Mouse (Mus musculus) left cerebral cortex, adult 8-10 months (tissue): ENCODE results near the gene Lamc3. TPM values are rescaled to one million over a fixed set of nuclear protein-coding genes. Genes with fewer than 3 reads are reported as not detected.

Source experiments
- DNase-seq, 2 experiments: peaks; one replicate each; pipeline ENCODE4 v3.0.0; 2022; ENCODE audit warnings: low spot score in 2 of 2
- total RNA-seq, 4 experiments: library from RNA; stranded (reverse); gene quantifications; 2 replicates each; pipeline ENCODE4 v1.2.4; 2022

The Lamc3 gene
- 1 to 10 TPM; 5.7 to 7.5 (median 6.6) TPM for total RNA-seq

DNA sequence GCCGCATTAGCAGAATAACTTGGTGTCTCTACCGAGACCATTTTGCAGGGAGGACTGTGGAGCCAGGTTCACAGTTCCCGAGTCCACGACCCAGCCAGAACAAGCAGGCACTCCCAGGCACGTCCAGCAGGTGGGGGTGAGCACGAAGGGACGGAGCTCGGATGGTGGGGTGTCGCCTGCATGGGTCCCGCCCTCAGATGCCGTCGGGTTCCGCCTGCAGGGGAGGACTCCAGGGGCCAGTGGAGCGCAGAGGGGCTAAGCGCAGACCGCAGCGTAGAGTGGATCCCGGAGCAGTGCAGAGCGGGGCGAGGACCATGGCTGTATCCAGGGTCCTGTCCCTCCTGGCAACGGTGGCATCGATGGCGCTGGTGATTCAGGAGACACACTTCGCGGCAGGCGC lies at the start of gene Lamc3:
Lamc3 (plus strand) TSS at position 262 of the 400 bp plus-strand sequence.
- DNase-seq = no peak

DNA sequence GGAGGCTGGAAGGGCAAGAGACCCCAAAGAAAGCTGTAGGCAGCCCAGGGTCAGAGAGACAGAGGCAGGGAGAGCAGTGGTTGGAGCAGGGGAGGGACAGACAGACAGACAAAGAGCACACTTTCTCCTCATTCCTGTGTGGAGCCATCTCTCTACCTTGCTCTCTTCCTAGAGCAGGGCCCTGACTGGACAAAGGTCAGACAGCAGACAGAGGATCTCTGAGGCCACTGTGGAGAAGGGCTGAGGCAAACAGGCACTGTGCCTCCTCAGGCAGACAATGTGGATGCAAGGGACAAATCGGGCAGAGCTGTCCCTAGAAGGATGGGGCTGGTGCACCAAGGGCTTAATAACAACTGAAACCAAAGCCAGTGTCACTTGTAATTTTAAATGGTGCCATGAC lies 48.2 kb upstream of the Lamc3 start:
- DNase-seq = no peak

DNA sequence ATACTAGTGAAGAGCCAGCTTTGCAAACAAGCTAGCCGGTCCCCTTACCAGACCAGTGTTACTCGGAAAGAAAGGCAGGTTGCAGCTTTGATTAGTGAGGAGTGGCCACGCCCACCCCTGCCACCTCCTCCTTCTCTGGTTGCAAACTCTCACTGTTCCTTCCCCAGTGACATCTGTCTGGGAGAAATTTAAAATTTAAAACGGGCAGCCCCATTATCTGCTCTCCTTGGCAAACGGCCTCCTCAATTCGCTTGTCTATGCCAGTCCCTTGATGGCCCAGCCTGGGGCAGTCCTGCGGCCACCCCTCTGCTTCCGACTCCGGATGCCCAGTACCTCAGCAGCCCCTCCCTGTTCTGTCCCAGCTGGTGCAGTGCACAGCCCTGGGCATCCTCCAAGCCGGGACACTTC lies 42.4 kb upstream of the Lamc3 start:
- no peak for DNase-seq

DNA sequence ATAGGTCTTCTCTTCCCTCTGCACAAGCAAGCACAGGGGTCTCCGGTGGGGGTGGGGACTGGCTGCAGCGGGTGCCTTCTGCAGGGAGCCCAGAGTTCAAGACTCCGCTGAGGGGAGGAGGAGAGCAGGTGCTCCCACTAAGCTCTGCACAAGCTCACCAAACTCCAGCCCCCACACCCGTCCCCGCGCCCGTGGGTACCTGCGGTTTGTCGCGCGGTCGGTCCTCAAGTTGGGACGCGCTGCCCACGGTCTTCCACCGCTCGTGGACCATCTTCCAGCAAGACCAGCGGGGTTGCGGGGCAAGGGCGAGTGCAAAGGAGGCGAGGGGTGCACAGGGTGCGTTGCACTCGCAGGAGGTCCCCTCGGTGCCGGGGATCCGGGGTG lies 41.6 kb upstream of the Lamc3 start:
- no peak for DNase-seq

DNA sequence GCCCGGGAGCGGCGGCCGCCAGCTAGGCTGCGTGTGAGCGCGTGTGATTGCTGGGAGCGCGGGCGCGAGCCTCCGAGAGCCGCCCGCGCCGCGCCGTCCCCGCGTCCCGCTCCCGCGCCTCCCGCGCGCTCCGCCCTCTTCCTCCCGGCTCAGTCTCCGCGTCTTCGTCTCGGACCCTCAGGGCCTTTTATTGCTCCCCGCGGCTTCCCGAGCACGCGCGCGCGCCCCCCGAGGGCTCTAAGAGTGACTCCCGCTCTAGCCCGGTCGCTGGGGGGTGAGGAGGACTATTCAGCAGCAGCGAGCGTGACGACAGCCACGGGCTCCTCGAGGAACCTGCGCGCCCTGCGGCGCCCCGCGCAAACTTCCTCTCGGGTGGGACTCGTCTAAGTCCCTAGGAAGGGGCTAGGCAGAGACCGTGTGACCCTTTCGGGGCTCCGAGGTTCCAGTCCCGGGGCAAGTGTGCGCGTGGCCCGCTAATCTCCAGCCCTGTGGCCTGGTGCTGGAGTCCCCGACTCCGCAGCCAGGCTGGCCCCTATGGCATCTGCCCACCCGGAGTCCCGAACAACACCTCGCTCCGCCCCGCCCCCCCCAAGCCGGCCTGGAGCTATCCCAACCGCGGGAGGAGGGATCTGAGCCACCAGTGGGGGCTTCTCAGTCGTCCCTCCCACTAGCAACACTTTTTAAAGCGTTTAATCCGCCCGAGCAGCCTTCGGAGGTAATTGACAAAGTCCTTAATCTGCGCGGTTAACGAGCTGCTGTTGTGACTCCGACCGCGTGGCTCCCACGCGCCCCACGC lies 41.0 kb upstream of the Lamc3 start, which contains the start of gene Fibcd1:
Fibcd1 (minus strand) TSS at position 110 of the 796 bp plus-strand sequence.
- no peak for DNase-seq

DNA sequence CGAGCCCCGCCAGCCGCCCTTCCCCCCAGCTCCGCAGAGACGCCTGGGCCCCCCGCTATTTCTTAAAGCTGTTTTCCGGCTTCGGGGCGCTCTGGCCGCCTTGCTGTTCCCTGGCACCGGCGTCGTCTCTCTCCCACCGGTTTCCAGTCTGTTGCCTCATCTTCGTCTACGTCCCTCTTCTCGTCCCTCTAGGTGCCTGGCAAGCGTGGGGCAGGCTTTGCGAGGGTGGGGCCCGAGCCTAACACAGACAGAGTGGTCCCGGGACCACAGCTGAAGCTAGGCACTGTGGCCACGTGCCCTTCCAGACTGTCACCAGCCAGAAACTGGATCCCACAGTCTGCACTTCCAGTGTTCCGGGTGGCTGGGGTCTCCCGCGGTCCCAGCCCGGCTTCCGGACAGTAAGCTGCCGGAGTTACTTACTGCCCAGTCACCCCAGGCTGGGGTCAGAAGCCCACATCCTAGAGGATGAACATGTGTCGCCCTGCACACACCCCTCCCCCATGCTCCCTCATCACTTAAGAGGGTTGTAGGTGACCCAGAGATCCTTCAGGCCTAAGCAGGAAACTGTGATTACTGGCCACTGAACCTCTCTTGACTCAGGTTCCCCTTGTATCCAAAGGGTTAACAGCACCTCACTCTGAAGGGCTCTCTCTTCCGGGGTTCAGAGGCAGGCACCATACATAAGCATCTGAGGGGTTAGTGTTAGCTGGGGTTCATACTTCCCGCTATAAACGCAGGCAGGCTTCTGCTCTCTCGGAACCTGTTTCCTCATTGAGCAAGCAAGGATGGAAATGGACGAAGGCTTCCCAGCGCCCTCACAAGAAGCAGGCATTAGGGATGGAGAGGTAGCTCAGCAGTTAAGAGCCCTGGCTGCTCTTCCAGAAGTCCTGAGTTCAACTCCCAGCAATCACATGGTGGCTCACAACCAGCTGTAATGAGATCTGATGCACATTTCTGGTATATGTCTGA lies 40.1 kb upstream of the Lamc3 start:
- DNase-seq = no peak

DNA sequence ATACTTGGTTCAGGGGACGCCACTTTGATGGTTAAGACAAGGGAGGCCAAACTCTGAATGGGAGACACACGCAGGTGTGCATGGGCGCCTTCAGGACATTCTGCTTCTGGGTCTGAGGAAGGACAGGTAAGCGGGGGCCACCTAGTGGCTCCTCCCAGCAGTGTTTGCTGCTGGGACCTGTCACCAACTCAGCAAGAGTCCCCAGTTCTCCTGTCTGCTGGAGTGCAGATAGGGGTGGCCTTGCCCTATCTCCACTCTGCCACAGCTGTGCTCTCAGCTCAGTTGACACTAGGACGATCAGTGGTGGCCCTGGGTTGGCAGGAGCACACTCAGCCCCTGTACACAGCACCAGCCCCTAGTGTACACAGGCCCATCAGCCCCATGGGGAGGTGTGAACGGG lies 39.2 kb upstream of the Lamc3 start:
- DNase-seq = no peak

DNA sequence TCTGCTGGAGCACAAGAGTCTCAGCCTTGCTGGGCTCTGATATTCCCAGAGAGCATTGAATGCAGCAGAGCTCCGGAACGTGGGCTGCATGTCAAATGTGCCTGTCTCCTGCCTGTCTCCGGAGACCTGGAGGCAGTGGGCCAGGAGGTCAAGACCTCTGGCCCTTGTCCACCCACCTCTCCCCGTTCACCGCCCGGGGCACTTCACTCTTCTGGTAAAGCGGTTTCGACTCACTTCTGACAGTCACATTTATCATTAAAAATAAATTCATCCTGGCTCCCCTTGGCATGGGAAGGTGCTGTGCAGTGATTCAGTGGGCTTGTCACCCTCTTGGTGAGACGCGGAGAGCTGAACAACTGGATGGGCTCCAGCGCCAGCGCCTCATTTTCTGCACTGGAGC lies 37.0 kb upstream of the Lamc3 start:
- DNase-seq = no peak

DNA sequence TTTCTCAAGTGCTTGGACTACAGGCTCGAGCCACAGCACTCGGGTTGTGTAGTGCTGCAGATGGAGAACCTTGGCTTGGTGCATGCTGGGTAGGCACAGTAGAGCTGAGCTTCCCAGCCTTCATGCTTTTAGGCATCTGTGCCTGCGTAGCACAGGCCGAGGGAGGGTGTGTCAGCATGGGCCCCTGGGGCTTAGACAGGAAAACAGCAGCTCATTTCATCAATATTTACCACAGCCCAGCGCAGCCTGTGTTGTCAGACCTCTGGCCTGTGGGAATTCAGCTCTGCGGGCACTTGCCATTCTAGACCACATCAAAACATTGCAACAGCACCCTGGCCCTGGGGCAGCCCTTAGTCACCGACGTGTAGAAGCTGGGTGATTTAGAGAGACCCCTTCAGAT lies 31.1 kb upstream of the Lamc3 start:
- no peak for DNase-seq

DNA sequence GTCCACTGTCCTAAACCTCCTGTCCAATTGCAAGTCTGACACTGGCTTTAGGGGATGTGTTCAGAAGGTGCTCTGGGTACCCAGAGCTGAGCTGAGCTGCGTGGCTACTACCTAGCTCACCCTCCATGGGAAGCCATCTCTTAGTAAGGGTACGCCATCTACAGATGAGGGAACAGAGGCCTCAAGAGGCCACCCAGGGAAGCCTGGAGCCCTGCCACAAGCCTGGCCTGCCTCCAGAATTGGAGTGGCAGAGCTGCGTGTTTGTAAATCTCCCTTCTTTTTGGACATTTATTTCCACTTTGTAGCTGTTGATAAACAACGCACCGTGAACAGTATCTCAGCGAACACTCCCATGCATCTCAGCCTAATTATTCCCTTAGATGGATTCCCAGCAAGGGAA lies 29.9 kb upstream of the Lamc3 start:
- DNase-seq = no peak

DNA sequence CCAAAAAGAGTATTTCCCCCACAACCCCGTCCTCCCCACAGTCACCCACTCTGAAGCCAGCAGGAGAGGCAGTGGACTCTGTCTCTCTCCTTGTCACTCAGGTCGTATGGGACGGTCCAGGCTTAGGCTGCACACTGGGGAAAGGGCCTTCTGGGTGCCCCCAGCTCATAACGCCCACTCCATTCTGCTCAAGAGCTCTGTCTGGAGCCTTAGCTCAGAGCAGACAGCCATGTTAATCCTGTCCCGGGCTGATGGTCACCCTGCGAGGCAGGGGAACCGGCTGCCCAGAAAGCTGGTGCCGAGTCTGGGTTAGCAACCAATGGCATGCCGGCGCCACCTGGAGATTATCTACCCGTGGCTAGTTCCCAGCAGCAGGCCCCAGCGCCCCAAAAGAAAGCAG lies 28.6 kb upstream of the Lamc3 start:
- DNase-seq = no peak

DNA sequence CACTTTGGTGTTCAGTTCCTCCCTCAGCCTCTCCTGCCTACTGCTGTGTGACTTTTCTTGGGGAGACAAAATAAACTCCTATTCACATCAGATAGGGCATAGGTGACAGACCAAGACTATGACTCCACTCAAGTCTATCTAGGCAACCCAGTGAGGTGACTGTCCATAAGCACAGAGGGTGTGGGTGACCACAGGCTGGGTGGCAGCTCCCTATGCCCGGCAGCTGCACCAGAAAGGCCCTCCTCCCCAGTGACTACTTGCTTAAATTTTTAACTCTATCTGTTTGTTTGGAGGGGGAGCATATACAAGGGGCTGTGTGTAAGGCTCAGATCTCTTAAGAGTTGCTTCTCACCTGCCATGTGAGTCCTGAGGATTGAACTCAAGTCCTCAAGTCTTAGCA lies 24.2 kb upstream of the Lamc3 start:
- DNase-seq = no peak

DNA sequence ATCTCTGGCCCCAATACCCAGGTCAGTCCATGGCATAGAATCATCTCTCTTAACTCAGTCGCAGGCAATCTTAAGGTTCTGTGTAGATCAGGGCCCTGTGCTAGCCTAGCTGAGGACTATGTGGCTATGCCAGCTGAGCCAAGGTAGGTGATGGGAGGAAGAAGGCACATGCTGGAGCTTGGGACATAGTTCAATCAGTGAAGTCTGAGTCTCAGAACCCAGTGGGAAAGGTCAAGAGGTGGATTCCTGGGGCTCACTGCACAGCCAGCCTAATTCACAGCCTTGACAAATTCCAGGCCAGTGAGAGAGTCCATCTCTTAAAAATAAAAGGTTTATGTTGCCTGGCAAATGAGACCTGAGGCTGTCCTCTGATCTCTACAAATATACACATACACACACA lies 23.3 kb upstream of the Lamc3 start:
- no peak for DNase-seq

DNA sequence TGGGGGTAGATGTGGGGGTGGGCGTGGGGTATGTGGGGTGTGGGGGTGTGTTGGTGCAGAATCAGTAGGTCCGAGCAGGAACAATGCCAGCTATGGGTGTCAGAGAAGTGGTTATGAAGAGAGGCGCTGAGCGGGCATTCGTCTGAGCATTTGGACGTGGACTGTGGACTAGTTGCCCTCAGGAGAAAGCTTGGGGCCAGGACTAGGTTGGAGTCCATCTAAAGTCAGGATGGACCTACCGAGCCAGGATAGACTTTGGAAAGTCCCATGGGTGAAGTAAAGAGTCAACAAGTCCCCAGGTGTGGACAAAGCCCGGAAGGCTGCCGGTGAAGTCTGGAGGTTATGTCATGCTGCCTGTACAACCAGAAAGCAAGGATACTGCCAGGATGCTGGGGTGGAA lies 22.2 kb upstream of the Lamc3 start:
- DNase-seq = no peak

DNA sequence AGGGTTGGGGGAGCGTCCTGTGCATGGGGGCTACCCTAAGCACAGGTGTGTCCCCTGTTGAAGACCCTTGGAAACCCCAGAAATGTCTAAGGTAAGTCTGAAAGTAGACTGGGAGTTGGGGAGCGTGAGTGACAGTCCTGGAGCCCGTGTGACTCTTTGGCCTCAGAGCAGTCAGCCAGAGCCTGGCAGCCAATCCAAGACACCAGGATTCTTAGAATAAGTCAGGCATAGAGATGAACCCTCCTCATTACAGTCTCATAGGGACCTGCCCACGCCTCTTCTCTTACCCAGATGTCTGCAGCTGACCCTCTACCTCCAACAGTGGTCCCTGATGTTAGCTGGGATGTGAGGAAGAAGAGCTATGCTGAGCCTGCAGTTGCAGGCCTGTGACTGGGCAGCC lies 21.8 kb upstream of the Lamc3 start:
- no peak for DNase-seq

DNA sequence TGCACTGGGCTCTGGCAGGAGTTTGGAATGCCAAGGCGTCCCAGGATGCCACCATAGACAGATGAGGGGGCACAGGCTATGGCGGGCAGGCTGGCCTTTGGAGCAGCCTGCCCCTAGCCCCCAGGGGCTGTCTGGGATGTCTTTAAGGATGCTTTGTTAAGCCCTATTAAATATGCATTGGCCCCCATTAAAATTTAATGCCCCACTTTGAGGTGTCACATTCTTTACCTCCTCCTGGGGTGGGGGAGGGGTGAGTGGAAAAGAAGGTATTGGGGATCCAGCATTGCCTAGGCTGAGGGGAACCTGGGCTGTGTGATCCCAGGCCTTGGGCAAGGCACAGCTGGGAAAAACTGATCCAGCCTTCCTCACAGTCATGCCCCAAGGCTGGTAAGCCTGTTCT lies 21.3 kb upstream of the Lamc3 start:
- no peak for DNase-seq

DNA sequence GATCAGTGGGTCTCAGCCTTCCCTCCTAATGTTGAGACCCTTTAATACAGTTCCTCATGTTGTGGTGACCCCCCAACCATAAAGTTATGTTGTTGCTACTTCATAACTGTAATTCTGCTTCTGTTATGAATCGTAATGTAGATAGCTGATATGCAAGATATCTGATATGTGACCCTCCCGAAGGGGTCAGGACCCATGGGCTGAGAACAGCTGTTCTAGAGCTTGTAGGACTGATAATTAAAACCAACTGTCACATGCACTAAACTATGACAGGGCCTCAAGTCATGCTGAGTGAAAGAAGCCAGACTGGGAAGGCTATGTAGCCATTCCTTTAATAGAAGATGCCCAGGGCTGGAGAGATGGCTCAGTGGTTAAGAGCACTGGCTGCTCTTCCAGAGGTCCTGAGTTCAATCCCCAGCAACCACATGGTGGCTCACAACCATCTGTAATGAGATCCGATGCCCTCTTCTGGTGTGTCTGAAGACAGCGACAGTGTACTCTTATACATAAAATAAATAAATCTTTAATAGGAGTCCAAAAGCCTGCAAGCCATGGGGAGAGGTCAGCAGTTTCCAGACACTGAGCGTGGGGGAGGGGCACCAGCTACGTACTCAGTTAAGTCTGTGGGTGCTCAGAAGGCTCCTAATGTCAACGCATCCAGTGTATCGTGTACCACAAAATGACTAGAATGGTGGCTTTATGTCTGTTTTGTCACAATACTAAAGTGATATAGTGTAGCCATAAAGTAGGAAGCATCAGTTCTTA lies 19.1 kb upstream of the Lamc3 start:
- DNase-seq = no peak

DNA sequence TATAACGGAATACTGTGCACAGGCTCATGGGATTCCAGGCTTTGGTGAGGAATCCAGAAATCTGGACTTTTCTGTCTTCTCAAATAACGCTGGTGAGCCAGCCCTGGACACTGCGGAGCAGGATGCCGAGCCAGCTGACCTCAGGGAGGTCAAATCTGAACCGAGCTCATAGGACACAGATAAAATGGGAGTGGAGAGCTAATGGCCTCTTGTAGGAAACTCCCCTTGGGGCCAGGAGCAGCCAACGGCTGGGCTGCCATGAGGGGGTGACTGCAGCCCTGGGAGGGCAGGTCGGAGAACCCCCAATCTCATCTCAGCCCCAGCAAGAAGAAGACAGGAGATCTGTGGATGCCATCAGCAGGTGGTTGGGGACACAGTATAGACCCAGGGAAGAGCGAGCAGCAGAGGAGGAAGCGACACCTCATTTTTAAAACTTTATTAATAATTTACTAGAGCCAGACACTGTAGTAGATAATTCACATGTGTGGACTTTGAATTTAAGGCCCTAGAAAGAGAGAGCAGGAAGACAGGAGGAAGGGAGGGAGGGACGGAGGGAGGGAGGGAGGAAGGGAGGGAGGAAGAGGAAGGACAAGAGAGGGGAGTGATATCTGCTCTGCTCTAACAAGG lies 18.4 kb upstream of the Lamc3 start:
- no peak for DNase-seq

DNA sequence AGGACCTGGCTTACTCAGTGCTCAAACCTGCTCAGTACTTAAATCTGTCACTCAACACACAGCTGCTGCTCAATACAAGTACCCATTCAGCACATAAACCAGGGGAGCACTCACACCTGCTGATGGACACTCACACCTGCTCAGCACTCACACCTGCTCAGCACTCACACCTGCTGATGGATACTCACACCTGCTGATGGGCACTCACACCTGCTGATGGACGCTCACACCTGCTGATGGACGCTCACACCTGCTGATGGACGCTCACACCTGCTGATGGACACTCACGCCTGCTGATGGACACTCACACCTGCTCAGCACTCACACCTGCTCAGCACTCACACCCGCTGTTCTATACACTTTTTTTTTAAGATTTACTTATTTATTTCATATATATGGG lies 17.4 kb upstream of the Lamc3 start:
- no peak for DNase-seq

DNA sequence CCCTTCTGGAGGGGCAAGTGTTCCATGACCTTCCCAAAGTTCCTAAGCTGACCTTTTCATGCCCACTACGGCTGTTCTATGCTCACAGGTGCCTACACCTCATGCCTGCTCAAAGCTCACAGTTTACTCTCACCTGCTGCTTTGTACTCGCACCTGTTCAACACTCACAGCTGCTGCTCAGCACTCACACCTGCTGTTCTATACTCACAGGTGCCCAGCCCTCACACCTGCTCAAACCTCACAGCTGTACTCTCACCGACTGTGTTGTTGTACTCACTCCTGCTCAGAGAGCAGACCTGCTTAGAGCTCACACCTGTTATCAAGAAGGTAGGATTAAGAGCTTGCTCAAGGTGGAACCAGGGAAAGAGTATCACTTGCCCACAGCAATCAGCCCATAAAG lies 16.4 kb upstream of the Lamc3 start:
- no peak for DNase-seq

DNA sequence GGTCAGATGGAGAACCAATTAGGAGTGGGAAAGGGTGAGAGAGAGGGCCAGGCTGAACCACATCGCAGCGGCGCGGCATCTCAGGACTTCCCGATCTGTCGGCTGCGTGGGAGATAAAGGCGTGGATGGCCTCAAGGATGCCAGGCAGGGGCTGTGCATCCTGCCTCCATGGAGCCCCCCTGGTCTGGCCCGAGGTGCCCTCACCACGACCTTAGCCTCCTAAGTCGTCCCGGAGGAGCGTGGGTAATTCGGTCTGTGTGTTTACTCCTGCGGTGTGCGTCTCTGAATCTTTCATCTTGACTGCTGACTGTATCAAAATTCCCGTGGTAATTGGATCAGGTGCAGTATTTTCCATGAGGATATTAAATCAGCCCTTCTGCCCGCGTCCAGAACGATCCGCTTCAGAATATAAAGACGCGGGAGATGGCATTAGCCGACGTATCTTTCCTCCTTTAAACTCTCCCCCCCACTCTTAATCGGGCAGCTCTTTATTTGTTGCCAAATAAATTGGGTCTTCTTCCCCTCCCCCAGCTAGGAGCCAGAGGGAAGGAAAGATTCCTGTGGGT lies 12.7 kb upstream of the Lamc3 start:
- no peak for DNase-seq
